Mouse (Mus musculus) hindbrain, embryonic 11.5 days (tissue): ENCODE results near the gene Rgs6. TPM values are rescaled to one million over a fixed set of nuclear protein-coding genes. Genes with fewer than 3 reads are reported as not detected.

ENCODE experiments used
- ATAC-seq: fragments of 200-750 bp; cut with Nextera tagmentation; 2 replicates; pipeline ENCODE4 v1.8.0; 2017; ENCODE audit warnings: mild to moderate bottlenecking, moderate TSS enrichment, moderate library complexity; ENCODE audit not compliant: low FRiP score
- DNase-seq: peaks from one replicate; pipeline ENCODE4 v3.0.0-alpha.2; 2015; ENCODE audit warnings: low spot score
- H3K27ac ChIP-seq: fragments of 300-500 bp; sonication (generic); 2 replicates; pipeline ENCODE4 v1.5.1; 2014; ENCODE audit warnings: mild to moderate bottlenecking, low read depth, low read length
- H3K27me3 ChIP-seq: fragments of 300-500 bp; sonication (generic); 2 replicates; pipeline ENCODE4 v1.6.1; 2014; ENCODE audit warnings: mild to moderate bottlenecking, low read length, moderate library complexity, mixed read lengths; ENCODE audit not compliant: control insufficient read depth, insufficient read depth
- H3K36me3 ChIP-seq: fragments of 300-500 bp; sonication (generic); 2 replicates; pipeline ENCODE4 v1.6.1; 2014; ENCODE audit warnings: mild to moderate bottlenecking, low read length, moderate library complexity, mixed read lengths; ENCODE audit not compliant: control insufficient read depth, insufficient read depth
- H3K4me1 ChIP-seq: fragments of 300-500 bp; sonication (generic); replicated peaks from 2 replicates; pipeline ENCODE4 v1.6.1; 2014; ENCODE audit warnings: low read length, mixed read lengths; ENCODE audit not compliant: control insufficient read depth, insufficient read depth
- H3K4me2 ChIP-seq: fragments of 300-500 bp; sonication (generic); replicated peaks from 2 replicates; pipeline ENCODE4 v1.6.1; 2014; ENCODE audit warnings: mild to moderate bottlenecking, low read depth, low read length
- H3K4me3 ChIP-seq: fragments of 300-500 bp; sonication (generic); 2 replicates; pipeline ENCODE4 v1.5.1; 2014; ENCODE audit warnings: low read depth, low read length
- H3K9ac ChIP-seq: fragments of 300-500 bp; sonication (generic); 2 replicates; pipeline ENCODE4 v1.6.1; 2014; ENCODE audit warnings: low read depth, low read length
- H3K9me3 ChIP-seq: fragments of 300-500 bp; sonication (generic); 2 replicates; pipeline ENCODE4 v1.6.1; 2016; ENCODE audit warnings: low read length; ENCODE audit not compliant: control insufficient read depth
- WGBS: fragments of 180-500 bp; shearing (Covaris S2); extraction: QIAGEN DNeasy Blood & Tissue Kit; methylation state at CpG from one replicate; pipeline ENCODE4 v1.1.7; 2014; 5-methylcytosine and 5-hydroxymethylcytosine counted together
- polyA plus RNA-seq: library from polyadenylated mRNA; unstranded; fragments of >200 nt; fragmentation: Nextera tagmentation; extraction: Ambion mirVana; gene quantifications from 2 replicates; pipeline ENCODE4 v1.2.1, GENCODE M21; 2014

The Rgs6 gene
- polyA plus RNA-seq, 1 experiment from 2014 or later = 0.22 TPM

- 97% methylated on average over 4 of the region's 4 CpGs for WGBS
- H3K4me2 ChIP-seq = no peak overlapping the region
- ATAC-seq (no peak), DNase-seq (no peak)
- no peaks in the 10 kb centered on the region for H3K9me3 ChIP-seq
- H3K27me3 ChIP-seq = no peaks in the 10 kb centered on the region
- H3K4me3 ChIP-seq = no peak overlapping the region
- H3K9ac ChIP-seq = no peak overlapping the region
- H3K4me1 ChIP-seq = no peaks in the 10 kb centered on the region
- no peak overlapping the region for H3K27ac ChIP-seq
- H3K36me3 ChIP-seq = no peaks in the 10 kb centered on the region
Observed at GRCm38 (mm10) chr12:82961852-82962251, 373.8 kb downstream of the Rgs6 start.

GRCm38 (mm10) chr12:82970521-82971105, 382.5 kb downstream of the Rgs6 start:
- WGBS = 58% methylated on average over 4 of the region's 4 CpGs
- DNase-seq = no peak
- no peak overlapping the region for H3K4me2 ChIP-seq
- no peak overlapping the region for H3K4me3 ChIP-seq
- no peak for ATAC-seq
- no peak overlapping the region for H3K9ac ChIP-seq
- no peaks in the 10 kb centered on the region for H3K36me3 ChIP-seq
- H3K9me3 ChIP-seq = no peaks in the 10 kb centered on the region
- H3K27ac ChIP-seq = no peak overlapping the region
- H3K27me3 ChIP-seq = no peaks in the 10 kb centered on the region
- no peaks in the 10 kb centered on the region for H3K4me1 ChIP-seq

GRCm38 (mm10) chr12:82971176-82971575, 383.1 kb downstream of the Rgs6 start:
- Histone ChIP-seq H3K36me3 (no peaks in the 10 kb centered on the region), H3K27me3 (no peaks in the 10 kb centered on the region), H3K9ac (no peak overlapping the region), H3K9me3 (no peaks in the 10 kb centered on the region), H3K27ac (no peak overlapping the region), H3K4me2 (no peak overlapping the region), H3K4me3 (no peak overlapping the region), H3K4me1 (no peaks in the 10 kb centered on the region)
- ATAC-seq (no peak), DNase-seq (no peak)
- WGBS = 80% methylated on average over 1 of the region's 1 CpGs

- Histone ChIP-seq H3K36me3 (no peaks in the 10 kb centered on the region), H3K4me3 (no peak overlapping the region), H3K4me1 (no peaks in the 10 kb centered on the region), H3K27me3 (no peaks in the 10 kb centered on the region), H3K27ac (no peak overlapping the region), H3K9ac (no peak overlapping the region), H3K9me3 (no peaks in the 10 kb centered on the region), H3K4me2 (no peak overlapping the region)
- ATAC-seq (no peak), DNase-seq (no peak)
Observed at GRCm38 (mm10) chr12:82972661-82973060, 384.6 kb downstream of the Rgs6 start.

GRCm38 (mm10) chr12:82973771-82974170, 385.7 kb downstream of the Rgs6 start:
- 91% methylated on average over 3 of the region's 3 CpGs for WGBS
- DNase-seq (no peak), ATAC-seq (no peak)
- no peak overlapping the region for H3K9ac ChIP-seq
- H3K9me3 ChIP-seq = no peaks in the 10 kb centered on the region
- no peak overlapping the region for H3K4me3 ChIP-seq
- no peaks in the 10 kb centered on the region for H3K27me3 ChIP-seq
- no peak overlapping the region for H3K27ac ChIP-seq
- no peaks in the 10 kb centered on the region for H3K36me3 ChIP-seq
- H3K4me2 ChIP-seq = no peak overlapping the region
- H3K4me1 ChIP-seq = no peaks in the 10 kb centered on the region

- Histone ChIP-seq H3K4me1 (no peaks in the 10 kb centered on the region), H3K27ac (no peak overlapping the region), H3K4me2 (no peak overlapping the region), H3K4me3 (no peak overlapping the region), H3K9ac (no peak overlapping the region), H3K36me3 (no peaks in the 10 kb centered on the region), H3K27me3 (no peaks in the 10 kb centered on the region), H3K9me3 (no peaks in the 10 kb centered on the region)
- DNase-seq = no peak
- no peak for ATAC-seq
- WGBS = 89% methylated on average over 3 of the region's 3 CpGs
Observed at GRCm38 (mm10) chr12:82978275-82978674, 390.2 kb downstream of the Rgs6 start.

GRCm38 (mm10) chr12:82982716-82983115, 394.6 kb downstream of the Rgs6 start:
- no peak for DNase-seq
- Histone ChIP-seq H3K36me3 (no peaks in the 10 kb centered on the region), H3K4me2 (no peak overlapping the region), H3K9ac (no peak overlapping the region), H3K27ac (no peak overlapping the region), H3K27me3 (no peaks in the 10 kb centered on the region), H3K9me3 (no peaks in the 10 kb centered on the region), H3K4me3 (no peak overlapping the region), H3K4me1 (no peaks in the 10 kb centered on the region)
- no peak for ATAC-seq
- WGBS = 88% methylated on average over 4 of the region's 4 CpGs

- Histone ChIP-seq H3K27ac (no peak overlapping the region), H3K27me3 (no peaks in the 10 kb centered on the region), H3K4me2 (no peak overlapping the region), H3K4me1 (no peaks in the 10 kb centered on the region), H3K9ac (no peak overlapping the region), H3K9me3 (no peaks in the 10 kb centered on the region), H3K4me3 (no peak overlapping the region), H3K36me3 (no peaks in the 10 kb centered on the region)
- DNase-seq (no peak), ATAC-seq (no peak)
- 92% methylated on average over 8 of the region's 8 CpGs for WGBS
Observed at GRCm38 (mm10) chr12:82985300-82985699, 397.2 kb downstream of the Rgs6 start.

GRCm38 (mm10) chr12:82987661-82988060, 399.6 kb downstream of the Rgs6 start:
- no peak for ATAC-seq
- Histone ChIP-seq H3K36me3 (no peaks in the 10 kb centered on the region), H3K9ac (no peak overlapping the region), H3K9me3 (no peaks in the 10 kb centered on the region), H3K4me1 (no peaks in the 10 kb centered on the region), H3K27me3 (no peaks in the 10 kb centered on the region), H3K4me3 (no peak overlapping the region), H3K4me2 (no peak overlapping the region), H3K27ac (no peak overlapping the region)
- DNase-seq = no peak
- whole genome bisulfite sequencing = 89% methylated on average over 1 of the region's 1 CpGs
